Mouse (Mus musculus) v-Abl transformed pro-B cells (cell line): ENCODE results near the gene Olfr1451.
"Not testable (repeated sequence)": the region's sequence is repeated elsewhere in the genome, so short reads cannot be mapped to it uniquely, and the experiment has no call there.

Experiments used
- in situ Hi-C, 2 experiments: fragments of 400-800 bp; cut with MboI; formaldehyde crosslinking; loops; one replicate each; pipeline ENCODE4 v1.15.1; 2025; ENCODE audit not compliant: unreplicated experiment in 2 of 2

Gene Olfr1451

GRCm38 (mm10) chr19:12994714-12995113 lies at the start of gene Olfr1451:
Olfr1451 (plus strand) TSS chr19:12995014.
- in situ Hi-C loops = no loop called here

- in situ Hi-C loops = no loop called here
Measured at GRCm38 (mm10) chr19:12949958-12950357, 44.9 kb upstream of the Olfr1451 start, which contains the start of gene Olfr1450. Olfr1450 (plus strand) TSS chr19:12950258.

GRCm38 (mm10) chr19:12970082-12970481 lies 24.7 kb upstream of the Olfr1451 start:
- in situ Hi-C loops = not testable (repeated sequence)

GRCm38 (mm10) chr19:12992316-12992715 lies 2.5 kb upstream of the Olfr1451 start:
- in situ Hi-C loops = not testable (repeated sequence)

- in situ Hi-C loops = no loop called here
Measured at GRCm38 (mm10) chr19:13028227-13028626, 33.4 kb downstream of the Olfr1451 start, which contains the start of gene Olfr1453. Olfr1453 (minus strand) TSS chr19:13028327.
